Mouse (Mus musculus) MEL (cell line): ENCODE data around the gene Ccdc194.

Experiments
- BHLHE40 ChIP-seq: IDR thresholded peaks from 2 replicates; pipeline ENCODE4 v1.6.1; 2012; ENCODE audit warnings: low read depth, mild to moderate bottlenecking, inconsistent platforms, low read length, improper control_type of control experiment, borderline replicate concordance
- CTCF ChIP-seq, 3 experiments: IDR thresholded peaks in 2 of 3; conservative IDR thresholded peaks in 1 of 3; 2 replicates each; pipeline ENCODE4 v1.5.1; 2011 to 2012; ENCODE audit warnings: low read length in 3 of 3, low read depth in 2 of 3, mild to moderate bottlenecking in 2 of 3, improper control_type of control experiment in 1 of 3, inconsistent platforms in 1 of 3, mixed read lengths in 1 of 3, moderate library complexity in 1 of 3; ENCODE audit not compliant: control insufficient read depth in 1 of 3, insufficient read depth in 1 of 3, poor library complexity in 1 of 3, severe bottlenecking in 1 of 3
- ELF1 ChIP-seq: IDR thresholded peaks from 2 replicates; pipeline ENCODE4 v1.6.1; 2014; ENCODE audit warnings: low read depth, mild to moderate bottlenecking, inconsistent platforms, low read length, improper control_type of control experiment, moderate library complexity
- MAX ChIP-seq: IDR thresholded peaks from 2 replicates; pipeline ENCODE4 v1.6.1; 2011; ENCODE audit warnings: low read length, improper control_type of control experiment
- MXI1 ChIP-seq: IDR thresholded peaks from 2 replicates; pipeline ENCODE4 v1.6.1; 2011; ENCODE audit warnings: mild to moderate bottlenecking, low read depth, low read length, improper control_type of control experiment
- MYB ChIP-seq: IDR thresholded peaks from 2 replicates; pipeline ENCODE4 v1.6.1; 2011; ENCODE audit warnings: mild to moderate bottlenecking, low read depth, low read length, improper control_type of control experiment
- NRF1 ChIP-seq: IDR thresholded peaks from 2 replicates; pipeline ENCODE4 v1.6.1; 2014; ENCODE audit warnings: low read depth, mild to moderate bottlenecking, inconsistent platforms, low read length, improper control_type of control experiment, moderate library complexity; ENCODE audit not compliant: poor library complexity, insufficient read depth, severe bottlenecking
- POLR2A ChIP-seq, 2 experiments: IDR thresholded peaks; 2 replicates each; pipeline ENCODE4 v1.6.1; 2011 to 2012; ENCODE audit warnings: low read length in 2 of 2, mild to moderate bottlenecking in 2 of 2, control low read depth in 1 of 2, improper control_type of control experiment in 1 of 2, low read depth in 1 of 2, moderate library complexity in 1 of 2; ENCODE audit not compliant: control insufficient read depth in 1 of 2, insufficient read depth in 1 of 2, poor library complexity in 1 of 2
- POLR2AphosphoS2 ChIP-seq: IDR thresholded peaks from 2 replicates; pipeline ENCODE4 v1.6.1; 2011; ENCODE audit warnings: low read length, improper control_type of control experiment
- POLR2AphosphoS5 ChIP-seq: IDR thresholded peaks from 2 replicates; pipeline ENCODE4 v1.6.1; 2012; ENCODE audit warnings: low read depth, borderline replicate concordance, mild to moderate bottlenecking, inconsistent platforms, low read length, moderate library complexity, mixed read lengths
- TCF12 ChIP-seq: IDR thresholded peaks from 2 replicates; pipeline ENCODE4 v1.6.1; 2014; ENCODE audit warnings: low read depth, mild to moderate bottlenecking, inconsistent platforms, low read length, improper control_type of control experiment, moderate library complexity
- USF1 ChIP-seq: IDR thresholded peaks from 2 replicates; pipeline ENCODE4 v1.6.1; 2014; ENCODE audit warnings: low read depth, mild to moderate bottlenecking, inconsistent platforms, low read length, improper control_type of control experiment, moderate library complexity
- ZMIZ1 ChIP-seq: IDR thresholded peaks from 2 replicates; pipeline ENCODE4 v1.6.1; 2012; ENCODE audit warnings: low read depth, mild to moderate bottlenecking, inconsistent platforms, low read length, improper control_type of control experiment, moderate library complexity

DNA sequence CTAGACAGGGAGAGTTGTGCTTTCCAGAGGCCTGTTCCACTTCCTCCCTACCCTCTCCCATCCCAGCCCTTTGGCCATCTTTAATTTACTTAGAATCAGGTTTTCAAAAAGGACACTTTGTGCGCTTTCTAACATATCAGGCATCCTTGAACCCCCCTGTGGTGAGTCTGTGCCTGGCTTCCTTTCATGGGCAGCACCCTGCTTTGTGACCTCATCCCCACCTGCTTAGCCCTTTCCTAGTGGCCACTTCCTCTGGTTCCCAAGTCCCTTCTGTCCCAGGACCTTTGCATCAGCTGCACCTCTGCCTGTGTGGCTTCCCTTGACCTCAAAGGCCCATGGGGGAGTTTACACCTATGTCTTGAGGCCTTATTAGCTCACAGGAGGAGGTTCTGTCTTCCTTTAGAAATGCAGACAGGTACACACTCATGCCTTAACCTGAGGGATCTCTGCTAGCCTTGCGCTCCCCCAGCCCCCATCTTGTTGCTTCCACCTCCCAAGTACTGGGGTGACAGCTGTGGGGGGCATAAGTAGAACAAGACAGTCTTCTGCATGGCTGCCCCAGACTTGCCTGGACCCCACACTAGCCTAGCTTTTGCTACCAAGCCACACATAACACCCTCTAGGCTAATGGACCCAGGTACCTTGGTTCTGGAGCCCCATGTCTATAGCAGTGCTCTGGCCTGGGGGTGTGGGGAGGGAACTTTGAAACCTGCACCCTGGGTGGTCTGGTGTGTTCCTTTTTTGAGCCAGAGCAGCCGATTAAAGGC is 55.2 kb downstream of the Ccdc194 start:
- TF ChIP-seq MYB (no peak), ELF1 (no peak), CTCF (IDR thresholded peaks at IDR 0.05 in 2 of 3, conservative IDR thresholded peaks at IDR 0.05 in 1 of 3; ENCODE audit: control insufficient read depth in 1 of 3, insufficient read depth in 1 of 3, low read depth in 2 of 3, low read length in 3 of 3, poor library complexity in 1 of 3, severe bottlenecking in 1 of 3) (no peak), MAX (no peak), POLR2AphosphoS5 (no peak), POLR2A (IDR thresholded peaks at IDR 0.05; ENCODE audit: control insufficient read depth in 1 of 2, insufficient read depth in 1 of 2, low read depth in 1 of 2, low read length in 2 of 2, poor library complexity in 1 of 2) (no peak), MXI1 (no peak), ZMIZ1 (no peak), BHLHE40 (no peak), NRF1 (no peak), TCF12 (no peak), POLR2AphosphoS2 (no peak), USF1 (no peak)
